19 mouse cellular contexts compared by ENCODE assay signal in the genomic region with DNA sequence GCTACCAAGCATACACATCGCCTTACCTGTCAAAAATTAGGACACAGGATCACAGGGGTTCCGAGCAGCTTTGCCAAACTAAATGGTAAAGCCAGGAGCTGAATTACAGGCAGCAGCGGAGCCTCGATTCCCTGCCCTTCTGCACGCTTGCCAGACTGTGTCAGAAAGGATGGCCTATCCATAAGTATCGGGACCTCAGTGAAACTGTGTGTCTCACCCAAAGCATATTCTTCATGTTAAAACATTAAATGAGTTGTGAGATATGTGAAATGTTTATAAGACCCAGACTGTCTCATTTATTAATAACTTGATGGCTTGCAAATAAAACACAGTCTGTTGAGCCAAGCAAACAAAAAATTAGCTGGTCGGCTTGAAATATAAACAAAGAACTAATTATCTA. TPM values are rescaled to one million over a fixed set of nuclear protein-coding genes. Genes with fewer than 3 reads are reported as not detected.
A peak's percentile ranks its signal among the peaks of the same experiment; 100 is the strongest.
DNase-seq lines count a peak whose midpoint lies in the region; ATAC-seq and TF ChIP-seq lines count a peak whose summit lies in the region.
"Had no signal": no experiment of that assay in that cellular context is flagged by ENCODE, and none has a peak within 500 bp of the region (broad histone marks: within the 10 kb centered on the region; RNA-seq: fewer than 3 reads in every experiment).

No protein-coding gene starts in this region.

- no peaks in the 10 kb centered on the region for H3K36me3 ChIP-seq in lung, embryonic 15.5 days
- H3K36me3 ChIP-seq in lung, postnatal 0 days (ENCODE audit: insufficient read depth, low read length), result no peaks in the 10 kb centered on the region
- H3K36me3 ChIP-seq: embryonic facial prominence, embryonic 13.5 days; embryonic facial prominence, embryonic 15.5 days; forebrain, embryonic 10.5 days; forebrain, embryonic 12.5 days had no signal

- 53% methylated on average over 7 of the region's 7 CpGs for WGBS in lung, embryonic 15.5 days
- 53% methylated on average over 7 of the region's 7 CpGs for WGBS in lung, postnatal 0 days
- WGBS in lung, adult 2 months, result 64% methylated on average over 7 of the region's 7 CpGs

- no peak overlapping the region for H3K4me2 ChIP-seq in lung, embryonic 15.5 days
- H3K4me2 ChIP-seq in lung, postnatal 0 days (replicated peaks; ENCODE audit: low read depth, low read length), result no peak overlapping the region
- H3K4me2 ChIP-seq: embryonic facial prominence, embryonic 13.5 days; embryonic facial prominence, embryonic 15.5 days; forebrain, embryonic 12.5 days had no signal

- DNase-seq in cerebellum, postnatal 14 days, result peak; percentile 16 to 32
- no peak for DNase-seq in cerebellum, adult 11-12 months
- DNase-seq in lung, adult 18-20 months, result no peak
- DNase-seq in lung, postnatal 0 days (ENCODE audit: low spot score), result peak; percentile 4
- no peak for DNase-seq in lung, adult 2 months
- DNase-seq: adrenal gland, adult 2 months; adrenal gland, postnatal 10 days; adrenal gland, postnatal 25 days; cerebellum, adult 11 months; cerebellum, adult 9-10 months; embryo, embryonic 11 days had no signal

- no peak for TF ChIP-seq EP300 in lung, postnatal 0 days (IDR thresholded peaks at IDR 0.05)

- no peak overlapping the region for H3K4me3 ChIP-seq in lung, embryonic 15.5 days
- H3K4me3 ChIP-seq in lung, postnatal 0 days (ENCODE audit: low read depth, low read length), result no peak overlapping the region
- no peak overlapping the region for H3K4me3 ChIP-seq in lung, adult 2 months (replicated peaks; ENCODE audit: extremely low read depth, low read depth, low read length)
- H3K4me3 ChIP-seq: embryonic facial prominence, embryonic 13.5 days; embryonic facial prominence, embryonic 15.5 days; erythroblast, embryonic 14.5 days; forebrain, embryonic 10.5 days; forebrain, embryonic 12.5 days had no signal

- H3K9ac ChIP-seq in lung, embryonic 15.5 days, result no peak overlapping the region
- H3K9ac ChIP-seq in lung, postnatal 0 days (replicated peaks; ENCODE audit: low read depth), result no peak overlapping the region
- H3K9ac ChIP-seq: embryonic facial prominence, embryonic 13.5 days; embryonic facial prominence, embryonic 15.5 days; forebrain, embryonic 12.5 days had no signal

- TF ChIP-seq CTCF in lung, postnatal 0 days (IDR thresholded peaks at IDR 0.05), result no peak
- no peak for TF ChIP-seq CTCF in lung, adult 2 months (IDR thresholded peaks at IDR 0.05; ENCODE audit: insufficient read depth, low read length)

- 0 out of 2 replicates have a peak, but pooled peaks have one; percentile 35 for ATAC-seq in lung, embryonic 15.5 days (ENCODE audit: borderline replicate concordance, extremely low read depth, low FRiP score, low TSS enrichment)
- no peak for ATAC-seq in lung, postnatal 0 days
- ATAC-seq: forebrain, embryonic 14.5 days; forebrain, embryonic 16.5 days had no signal

- no peak overlapping the region for H3K27ac ChIP-seq in lung, embryonic 15.5 days
- H3K27ac ChIP-seq in lung, postnatal 0 days (ENCODE audit: low read length), result no peak overlapping the region
- H3K27ac ChIP-seq: embryonic facial prominence, embryonic 13.5 days; embryonic facial prominence, embryonic 15.5 days; forebrain, embryonic 10.5 days; forebrain, embryonic 12.5 days had no signal

- no peaks in the 10 kb centered on the region for H3K9me3 ChIP-seq in lung, embryonic 15.5 days
- no peaks in the 10 kb centered on the region for H3K9me3 ChIP-seq in lung, postnatal 0 days (ENCODE audit: low read length)
- H3K9me3 ChIP-seq: embryonic facial prominence, embryonic 13.5 days; embryonic facial prominence, embryonic 15.5 days; forebrain, embryonic 10.5 days; forebrain, embryonic 12.5 days had no signal

- H3K4me1 ChIP-seq in lung, embryonic 15.5 days, result peaks cover 5% of the 10 kb centered on the region; the same call in 1 of the 2 replicates
- no peaks in the 10 kb centered on the region for H3K4me1 ChIP-seq in lung, postnatal 0 days (ENCODE audit: insufficient read depth, low read depth, low read length)
- H3K4me1 ChIP-seq in lung, adult 2 months (ENCODE audit: control insufficient read depth, insufficient read depth, low read length), result no peaks in the 10 kb centered on the region
- H3K4me1 ChIP-seq: embryonic facial prominence, embryonic 13.5 days; embryonic facial prominence, embryonic 15.5 days; forebrain, embryonic 10.5 days; forebrain, embryonic 12.5 days had no signal

- peaks cover 5% of the 10 kb centered on the region; the same call in 1 of the 2 replicates for H3K27me3 ChIP-seq in lung, embryonic 15.5 days
- H3K27me3 ChIP-seq in lung, postnatal 0 days (replicated peaks; ENCODE audit: insufficient read depth, low read length), result no peaks in the 10 kb centered on the region
- H3K27me3 ChIP-seq: embryonic facial prominence, embryonic 13.5 days; embryonic facial prominence, embryonic 15.5 days; forebrain, embryonic 12.5 days had no signal

- no peak for TF ChIP-seq POLR2A in lung, adult 2 months (IDR thresholded peaks at IDR 0.05; ENCODE audit: borderline replicate concordance, extremely low read depth, low read depth, low read length)

RNA-seq across cellular contexts. Expression of a gene that starts 59.4 kb away (rescaled TPM):
- 4.4 and 4.7 TPM in 2 replicates for polyA plus RNA-seq in lung, embryonic 15.5 days (2015; fragmentation: Nextera tagmentation; extraction: Ambion mirVana)
- polyA plus RNA-seq in lung, postnatal 0 days (2015; fragmentation: Nextera tagmentation; extraction: Ambion mirVana), result 8.2 and 10.2 TPM in 2 replicates
- 95.7 and 119 TPM in 2 replicates for polyA plus RNA-seq in lung, adult 2 months (2012; rRNA removed)

Comparison
In these comparisons a context has a peak if more than half of its experiments do, and no peak if none do; other contexts are left out.
1. DNase-seq: peak in cerebellum, postnatal 14 days (2 of 2) and lung, postnatal 0 days (single experiment); none in cerebellum, adult 11-12 months (single experiment), lung, adult 18-20 months (0 of 2) and lung, adult 2 months (single experiment).